Mouse (Mus musculus) spleen, postnatal 4 days (tissue): ENCODE measurements at regions not wholly inside any gene's neighbourhood (a gene's known extent, or its start where the extent isn't known, plus 50 kb on each side); places are given as distances from the start of the nearest gene placed in this dataset.

ENCODE experiments used
- DNase-seq, 2 experiments: peaks; one replicate each; pipeline ENCODE4 v3.0.0; 2022; ENCODE audit warnings: low spot score in 2 of 2

GRCm38 (mm10) chr2:117965758-117966157 is 145.9 kb upstream of the Thbs1 start:
- DNase-seq: no peak

DNA sequence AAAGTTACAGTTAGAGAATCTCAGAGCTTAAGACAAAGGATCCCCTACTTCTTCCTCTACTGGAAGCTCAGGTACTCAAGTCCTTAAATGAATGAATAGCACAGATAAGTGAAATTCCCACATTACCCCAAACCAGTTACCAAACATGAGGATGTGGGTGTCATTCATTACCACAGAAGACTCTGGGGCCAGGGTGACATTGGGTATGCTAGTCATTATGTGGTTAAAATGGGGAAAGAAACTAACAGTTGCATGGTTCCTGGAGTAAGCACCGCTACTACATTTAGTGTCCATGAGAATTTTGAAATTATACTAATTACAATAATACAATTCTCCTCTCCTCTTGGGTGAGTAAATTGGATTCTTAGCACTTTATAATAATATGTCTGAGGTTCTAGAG is 142.9 kb upstream of the Thbs1 start:
- DNase-seq: no peak

- DNase-seq: no peak
Observed at GRCm38 (mm10) chr2:117970631-117971030, 141.0 kb upstream of the Thbs1 start.

GRCm38 (mm10) chr2:117977033-117977432 is 134.6 kb upstream of the Thbs1 start:
- peak; percentile 32 to 72 for DNase-seq

DNA sequence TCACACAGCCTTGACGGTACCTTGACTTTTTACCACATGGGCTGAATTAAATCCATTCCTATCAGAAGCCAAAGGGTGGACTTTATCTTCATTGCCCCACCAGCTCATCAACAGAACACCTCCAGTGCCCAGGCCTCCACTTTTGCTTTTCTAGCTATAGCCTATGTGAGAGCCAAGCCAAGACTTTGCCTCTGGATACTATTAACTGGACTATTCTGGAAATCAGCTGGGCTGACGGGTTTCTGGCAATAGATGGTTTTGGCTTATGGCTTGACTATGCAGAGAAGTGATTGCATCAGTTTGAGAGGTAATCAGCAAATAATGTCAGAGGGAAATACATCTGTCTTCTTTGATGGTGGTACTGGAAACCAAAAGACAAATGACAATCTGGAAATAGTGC is 130.8 kb upstream of the Thbs1 start:
- no peak for DNase-seq

- DNase-seq: no peak
Observed at GRCm38 (mm10) chr2:117984569-117984968, 127.1 kb upstream of the Thbs1 start.

DNA sequence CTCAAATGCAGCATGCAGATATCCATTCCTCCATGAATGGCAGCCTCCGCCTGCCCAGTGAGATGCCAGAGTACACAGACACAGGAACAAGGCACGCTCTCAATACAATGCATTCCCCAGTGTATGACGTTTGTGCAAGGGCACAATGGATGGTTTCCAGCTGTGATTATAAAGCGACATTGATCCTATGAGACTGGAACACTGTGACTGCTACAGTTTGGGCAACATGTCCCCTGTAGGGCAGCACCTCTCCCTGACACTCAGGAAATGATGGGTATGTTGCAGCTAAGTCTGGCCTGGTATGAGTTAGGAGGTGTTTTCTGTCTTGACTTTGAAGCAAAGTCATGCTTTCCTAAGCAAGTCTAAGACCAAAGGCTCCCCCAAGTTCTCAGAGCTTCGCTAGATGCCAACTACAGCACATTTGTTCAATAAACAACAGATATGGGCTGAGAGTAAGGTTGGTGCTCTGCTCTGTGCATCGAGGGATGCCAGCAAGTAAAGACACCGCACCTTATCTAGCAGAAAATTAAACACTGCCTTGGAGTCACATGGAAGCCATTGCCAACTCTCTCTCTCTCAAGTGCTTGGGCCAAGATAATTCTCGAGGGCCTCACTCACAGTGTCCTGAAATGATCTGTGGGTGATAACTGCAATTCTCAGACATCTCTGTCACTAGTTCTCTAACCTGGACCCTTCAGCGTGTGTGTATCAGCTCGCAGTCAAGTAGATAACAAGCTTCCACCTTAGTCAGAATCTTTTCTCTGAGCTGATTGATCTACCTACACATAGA is 124.1 kb upstream of the Thbs1 start:
- DNase-seq: no peak

DNA sequence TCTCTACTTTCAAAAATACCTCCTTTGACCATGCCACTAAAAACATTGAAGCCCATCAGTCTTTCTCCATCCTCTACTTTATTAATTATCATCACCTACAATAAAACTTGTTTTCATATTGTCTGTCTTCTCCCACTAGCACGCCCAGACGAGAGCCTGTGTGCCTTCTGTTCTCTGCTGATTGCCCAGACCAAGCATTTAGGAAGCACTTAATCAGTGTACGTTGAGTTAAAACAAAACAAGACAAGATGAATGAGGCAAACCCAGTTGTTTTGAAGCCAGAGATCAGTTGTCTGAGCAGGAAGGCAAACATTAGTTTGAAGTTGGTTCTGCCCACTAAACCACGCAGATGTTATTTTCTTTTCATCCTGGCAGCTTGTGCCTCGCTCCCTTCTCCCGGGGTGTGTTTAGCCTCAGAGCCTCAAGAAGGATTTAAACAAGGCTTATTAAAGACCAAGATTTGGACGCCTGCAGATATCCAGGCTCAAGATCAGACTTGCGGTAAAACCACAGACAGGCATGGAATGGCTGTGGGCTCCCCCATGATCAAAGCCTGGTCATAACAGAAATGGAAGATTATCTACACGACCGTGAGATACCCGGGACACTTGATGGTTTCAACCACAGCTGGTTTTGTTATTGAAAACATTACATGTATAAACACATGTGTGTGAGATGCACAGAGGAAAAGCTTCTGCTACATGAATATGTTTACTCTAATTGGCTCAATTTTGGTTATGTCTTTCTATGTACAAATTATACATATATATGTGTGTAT is 123.1 kb upstream of the Thbs1 start:
- no peak for DNase-seq

GRCm38 (mm10) chr2:117989215-117989614 is 122.5 kb upstream of the Thbs1 start:
- no peak for DNase-seq

- no peak for DNase-seq
Observed at GRCm38 (mm10) chr2:117996130-117997083, 115.3 kb upstream of the Thbs1 start.

DNA sequence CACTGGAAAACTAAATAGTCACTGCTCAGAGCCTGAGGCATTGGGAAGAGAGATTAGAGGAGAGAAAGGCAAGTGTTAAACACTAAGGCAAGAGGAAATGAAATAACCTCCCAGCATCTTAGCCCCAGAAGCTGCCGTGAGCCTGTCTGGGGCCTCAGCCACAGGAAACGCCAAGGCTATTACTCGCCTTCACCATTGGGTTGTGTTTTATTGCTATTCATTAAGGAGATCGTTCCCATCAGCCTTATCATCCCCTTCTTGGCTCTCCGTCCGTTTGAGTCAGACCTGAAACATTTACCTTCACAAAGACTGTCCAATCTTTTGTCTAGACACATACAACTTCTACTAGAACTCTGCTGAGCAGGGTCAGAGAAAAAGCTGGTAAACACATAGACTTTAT is 112.0 kb upstream of the Thbs1 start:
- no peak for DNase-seq

DNA sequence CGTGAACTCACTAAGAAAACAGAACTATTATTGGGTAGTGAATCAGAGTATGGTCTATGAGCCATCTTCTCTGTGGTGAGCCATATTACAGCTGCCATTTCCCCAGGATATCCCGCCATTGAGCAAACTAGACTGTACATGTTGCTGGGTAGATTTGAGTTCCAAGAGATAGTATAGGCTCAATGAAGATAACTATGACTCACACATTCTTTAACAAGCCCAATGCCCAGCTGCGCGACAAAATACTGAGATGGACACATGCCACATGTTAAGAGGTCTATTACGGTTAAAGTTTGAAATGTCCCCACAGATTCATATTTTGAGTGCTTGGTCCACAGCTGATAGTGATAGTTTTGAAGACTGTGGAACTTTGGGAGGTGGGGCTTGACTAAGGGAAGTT is 107.5 kb upstream of the Thbs1 start:
- no peak for DNase-seq

GRCm38 (mm10) chr2:118007539-118008427 is 103.9 kb upstream of the Thbs1 start:
- peak in 1 of 2 experiments; percentile 27 for DNase-seq

DNA sequence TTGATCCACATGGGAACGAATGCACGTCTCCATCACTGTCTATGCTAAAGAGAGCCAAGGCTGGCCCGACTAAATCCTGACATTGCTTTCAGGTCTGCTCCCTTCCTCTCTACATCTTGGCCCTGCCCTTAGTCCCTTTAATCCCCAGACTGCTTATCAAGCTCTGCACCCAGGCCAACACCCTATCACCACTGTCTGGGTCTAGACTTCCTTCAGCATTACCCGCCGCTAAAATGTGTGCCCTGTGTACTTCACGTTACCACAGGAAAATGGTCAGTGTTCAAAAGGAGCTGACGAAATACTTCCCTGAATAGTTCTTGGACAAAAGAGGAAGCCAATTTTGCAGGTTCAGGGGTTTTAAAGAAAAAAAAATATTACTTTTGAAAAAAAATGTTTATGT is 100.0 kb upstream of the Thbs1 start:
- no peak for DNase-seq

- DNase-seq: no peak
Observed at GRCm38 (mm10) chr2:118012211-118012610, 99.5 kb upstream of the Thbs1 start.

DNA sequence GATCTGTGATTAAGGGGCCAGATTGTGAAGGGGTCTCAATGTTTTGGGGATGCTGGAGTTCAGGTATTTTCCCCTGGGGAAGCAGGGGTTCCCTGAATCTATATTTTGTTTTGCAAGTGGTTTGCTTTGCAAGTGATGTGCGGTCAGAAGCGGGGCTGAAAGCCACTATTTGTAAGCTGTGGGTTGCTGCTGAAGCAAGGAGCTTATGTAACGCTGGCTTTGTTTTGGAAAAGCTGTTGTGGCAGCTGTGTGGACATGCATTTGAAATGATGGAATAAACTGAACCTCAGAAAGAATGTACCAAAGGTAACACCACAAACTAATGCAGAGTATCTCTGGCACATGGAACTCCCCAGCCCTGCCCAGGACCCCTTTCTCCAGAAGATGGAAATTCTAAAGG is 98.5 kb upstream of the Thbs1 start:
- no peak for DNase-seq

DNA sequence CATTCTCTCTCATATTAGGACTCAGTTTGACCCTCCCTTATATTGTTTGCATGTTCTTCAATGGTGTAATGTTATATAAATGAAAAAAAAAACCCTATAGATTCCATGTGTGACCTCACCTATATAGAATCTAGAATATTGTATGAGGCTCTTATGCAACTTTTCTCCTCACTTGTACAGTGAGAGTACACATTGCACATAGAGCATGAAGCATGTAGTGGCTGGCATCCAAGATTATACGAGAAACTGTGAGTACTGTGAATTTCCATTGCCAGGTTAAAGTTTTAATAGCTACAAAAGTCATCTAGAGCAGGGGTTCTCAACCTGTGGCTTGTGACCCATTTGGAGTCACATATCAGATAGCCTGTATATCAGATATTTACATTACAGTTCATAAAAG is 96.5 kb upstream of the Thbs1 start:
- no peak for DNase-seq

DNA sequence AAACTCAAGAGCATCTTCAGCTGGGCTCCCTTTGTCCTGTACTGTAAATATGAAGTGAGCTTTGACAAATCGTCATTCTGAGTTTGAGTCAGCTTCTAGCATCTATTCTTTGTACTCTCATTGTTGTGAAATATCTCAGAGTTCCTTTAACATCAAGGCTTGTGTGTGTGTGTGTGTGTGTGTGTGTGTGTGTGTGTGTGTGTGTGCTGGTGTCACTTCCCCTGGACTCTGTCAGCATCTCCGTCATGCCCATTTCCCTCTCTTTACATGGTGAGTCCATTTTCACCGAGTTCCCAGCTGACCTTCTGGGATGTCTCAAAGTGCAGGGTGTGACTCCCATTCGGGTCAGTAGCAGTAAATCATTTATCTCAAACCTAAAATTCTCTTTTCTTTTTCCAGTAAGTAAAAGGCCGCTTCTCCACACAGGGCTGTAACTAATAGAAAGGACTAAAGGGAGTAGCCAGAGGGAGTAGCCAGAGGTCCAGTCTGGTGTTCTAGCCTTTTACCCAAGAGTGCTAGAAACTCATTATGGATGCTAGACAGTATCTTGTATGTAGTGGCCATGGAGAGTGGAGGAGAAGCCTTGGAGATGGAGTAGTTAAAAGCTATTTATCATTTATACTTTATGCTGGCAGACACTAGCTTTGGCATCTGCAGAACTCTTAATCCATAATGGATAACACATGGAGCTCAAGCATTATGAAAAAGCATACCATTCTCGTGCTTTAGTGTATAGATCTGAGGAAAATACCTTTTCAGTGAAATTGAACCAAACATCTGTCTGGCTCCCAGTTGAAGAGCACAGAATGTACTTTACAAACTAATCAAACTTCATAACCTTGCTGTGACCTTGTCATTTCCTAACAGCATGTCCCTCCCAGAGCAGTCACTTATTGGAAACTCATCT is 85.6 kb upstream of the Thbs1 start:
- DNase-seq: no peak

GRCm38 (mm10) chr2:118028881-118029280 is 82.8 kb upstream of the Thbs1 start:
- no peak for DNase-seq
